Mouse (Mus musculus) cortical plate, adult 2 months (tissue): ENCODE data around the gene Cd82.

Experiments used
- CTCF ChIP-seq: fragments of 200-500 bp; IDR thresholded peaks from 2 replicates; pipeline ENCODE4 v1.5.1; 2011; ENCODE audit warnings: mild to moderate bottlenecking, control low read depth, low read length; ENCODE audit not compliant: insufficient read depth; ENCODE audit errors: extremely low read depth
- POLR2A ChIP-seq: fragments of 200-500 bp; IDR thresholded peaks from 2 replicates; pipeline ENCODE4 v1.6.1; 2011; ENCODE audit warnings: mild to moderate bottlenecking, low read length, control low read depth; ENCODE audit not compliant: insufficient read depth; ENCODE audit errors: extremely low read depth

GRCm38 (mm10) chr2:93452057-93452456, 10.9 kb downstream of the Cd82 start:
- no peak for TF ChIP-seq POLR2A
- TF ChIP-seq CTCF = no peak
